Mouse (Mus musculus) heart, postnatal 4 days (tissue): ENCODE measurements around the gene Mvb12b. TPM values are rescaled to one million over a fixed set of nuclear protein-coding genes. Genes with fewer than 3 reads are reported as not detected.
A peak's percentile ranks its signal among the peaks of the same experiment; 100 is the strongest.

ENCODE experiments used
- DNase-seq: peaks from one replicate; pipeline ENCODE4 v3.0.0; 2021
- total RNA-seq, 2 experiments: library from RNA; stranded (reverse); gene quantifications; 2 replicates each; pipeline ENCODE4 v1.2.3; 2021

Gene Mvb12b
- total RNA-seq, 2 experiments from 2014 or later, result 28.1 to 29.3 TPM

DNA sequence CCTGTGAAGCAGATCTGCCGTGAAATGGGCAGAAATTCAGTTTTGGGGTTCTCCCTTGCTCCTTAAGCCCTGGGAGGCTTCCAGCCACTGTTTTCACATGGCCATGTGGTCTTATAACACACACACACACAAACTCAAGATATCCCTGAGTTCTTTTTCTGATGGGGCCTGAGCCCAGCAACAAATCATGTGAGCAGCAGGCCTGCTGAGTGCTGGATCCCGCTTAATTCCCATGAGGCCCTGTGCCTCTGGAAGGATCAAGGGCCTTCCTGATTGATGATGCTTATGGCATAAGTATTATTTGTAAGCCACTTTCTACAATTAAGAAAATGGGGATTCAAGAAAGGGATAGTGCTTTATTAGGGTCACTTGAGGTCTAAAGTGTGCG, 2.5 kb downstream of the Mvb12b start:
- DNase-seq, result no peak

DNA sequence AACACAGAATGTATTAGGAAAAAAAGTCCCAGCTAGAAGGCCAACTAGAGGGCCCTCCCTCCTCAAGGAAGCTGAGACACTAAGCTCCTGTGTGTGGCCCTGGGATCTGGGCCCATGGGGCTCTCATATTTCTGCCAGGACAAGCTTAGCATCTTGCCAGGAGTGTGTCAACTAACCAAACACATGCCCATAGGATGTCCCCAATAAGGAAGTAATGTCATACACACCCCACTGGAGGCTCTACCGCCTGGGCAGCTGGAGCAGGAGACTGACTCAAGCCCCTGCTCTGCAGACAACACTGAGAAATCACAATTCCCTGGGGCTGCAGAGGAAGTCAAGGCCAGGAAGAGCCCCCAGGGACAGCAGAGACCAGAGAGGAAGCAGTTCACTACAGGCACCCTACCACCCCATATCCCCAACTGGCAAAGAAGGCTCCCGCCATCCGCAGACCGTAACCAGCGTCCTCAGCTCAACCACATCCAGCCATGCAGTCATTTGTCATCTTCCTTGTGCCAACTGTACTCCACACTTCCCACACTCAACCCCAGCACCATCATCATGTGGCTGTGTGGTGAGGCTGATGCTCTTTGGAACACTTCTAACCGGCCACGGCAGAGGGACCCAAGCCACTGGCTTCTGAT, 3.0 kb downstream of the Mvb12b start:
- DNase-seq, result peak; percentile 27

DNA sequence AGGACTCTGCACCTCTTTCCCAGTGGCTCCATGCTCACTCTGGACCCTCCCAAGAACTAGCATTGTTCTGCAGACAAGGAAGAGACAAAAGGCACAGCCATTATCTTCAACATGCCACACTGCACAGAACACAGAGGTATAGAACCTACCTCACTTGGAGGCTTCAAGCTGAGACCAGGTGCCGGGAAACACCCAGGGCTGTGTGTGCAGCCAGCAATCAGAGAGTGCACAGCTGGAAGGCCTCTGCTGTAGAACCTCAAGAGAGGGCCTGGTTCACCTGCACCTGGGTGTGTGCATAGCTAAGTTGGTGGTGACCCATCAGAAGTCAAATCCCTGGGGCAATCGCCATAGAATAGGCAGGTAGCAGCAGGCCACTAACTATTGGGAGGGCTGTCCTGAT, 8.5 kb downstream of the Mvb12b start:
- no peak for DNase-seq

DNA sequence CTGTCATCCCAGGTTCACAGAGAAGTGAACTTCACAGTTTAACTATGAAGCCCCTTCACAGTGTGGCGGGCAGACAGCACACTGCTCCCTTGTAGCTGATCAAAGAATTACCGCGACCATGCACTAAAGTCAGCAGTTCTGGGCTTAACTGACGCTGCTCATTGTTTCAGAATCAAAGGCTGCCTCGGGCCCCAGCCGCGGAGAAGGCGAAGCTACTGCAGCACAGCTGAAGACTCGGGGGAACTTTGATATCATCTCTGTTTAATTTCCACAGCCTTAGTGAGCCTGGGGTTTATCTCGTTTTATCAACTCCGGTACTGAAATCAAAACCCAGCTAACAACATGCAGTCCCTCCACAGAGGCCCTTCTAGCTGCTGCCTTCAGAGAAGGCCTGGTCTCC, 9.3 kb downstream of the Mvb12b start:
- DNase-seq, result no peak

DNA sequence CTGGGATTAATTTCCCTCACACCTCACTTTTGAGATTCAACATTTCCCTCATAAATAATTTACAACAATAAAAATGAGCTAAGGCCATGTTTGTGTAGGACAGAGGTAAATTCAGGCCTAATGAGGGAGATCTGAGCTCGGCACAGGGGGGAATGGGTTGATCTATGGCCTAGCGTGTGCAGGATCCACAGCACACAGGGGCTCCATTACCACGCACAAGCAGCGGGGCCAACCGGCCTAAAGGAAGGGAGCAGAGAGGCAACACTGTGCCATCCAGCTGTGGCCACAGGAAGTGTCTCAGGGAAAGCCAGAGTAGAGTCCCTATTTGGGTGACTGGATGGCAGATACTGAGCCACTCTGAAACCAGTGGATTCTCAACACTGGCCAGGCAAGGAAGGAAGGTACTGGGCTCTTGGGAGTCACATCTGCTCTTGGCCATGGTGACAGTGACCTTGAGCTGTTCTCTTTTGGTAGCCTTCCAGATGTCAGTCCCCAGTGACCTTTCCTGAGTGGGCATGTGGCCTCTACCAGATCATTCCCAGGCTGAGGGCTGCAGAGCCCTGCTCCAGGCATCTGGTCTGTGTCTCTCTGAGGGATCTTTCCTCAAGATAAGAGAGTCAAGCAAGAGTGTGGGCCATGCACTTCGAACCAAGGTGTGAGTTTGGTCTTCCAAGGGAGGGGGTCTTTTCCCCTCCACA, 9.9 kb downstream of the Mvb12b start:
- DNase-seq, result no peak

DNA sequence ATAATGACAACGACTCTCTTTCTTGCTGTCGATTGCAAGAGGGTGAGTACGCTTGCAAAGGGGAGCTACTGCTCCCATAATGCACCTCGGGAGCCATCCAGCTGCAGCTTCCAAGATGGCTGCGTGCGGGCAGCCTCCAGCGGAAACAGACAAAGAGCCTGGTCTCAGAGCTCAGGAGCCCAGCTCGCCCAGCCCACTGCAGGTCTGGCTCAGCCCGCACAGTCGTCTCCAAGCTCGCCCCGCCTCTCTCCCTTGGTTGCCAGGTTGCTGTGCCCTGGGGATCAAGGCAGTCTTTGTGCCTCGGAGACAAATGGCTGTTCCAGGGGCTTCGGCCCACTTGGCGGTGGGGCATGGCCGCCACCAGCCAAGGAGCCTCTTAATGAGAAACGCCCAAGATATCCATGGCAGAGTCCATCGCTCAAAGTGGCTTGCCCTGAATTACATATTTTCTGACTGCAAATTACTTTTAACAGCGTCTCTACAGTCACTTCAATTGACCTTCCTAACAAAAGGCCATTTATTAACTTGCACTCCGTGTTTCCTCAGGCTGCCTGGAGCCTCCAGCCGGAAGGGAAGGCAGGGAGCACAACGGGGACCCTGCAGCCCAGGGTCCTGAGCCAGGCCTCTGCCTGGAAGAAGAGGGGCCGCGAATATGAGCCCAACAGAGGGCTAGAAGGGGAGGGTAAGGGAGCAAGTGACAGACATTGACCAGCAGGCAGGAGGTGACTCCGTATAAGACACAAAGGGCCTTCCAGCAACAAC, 11.0 kb downstream of the Mvb12b start:
- DNase-seq, result peak; percentile 45

DNA sequence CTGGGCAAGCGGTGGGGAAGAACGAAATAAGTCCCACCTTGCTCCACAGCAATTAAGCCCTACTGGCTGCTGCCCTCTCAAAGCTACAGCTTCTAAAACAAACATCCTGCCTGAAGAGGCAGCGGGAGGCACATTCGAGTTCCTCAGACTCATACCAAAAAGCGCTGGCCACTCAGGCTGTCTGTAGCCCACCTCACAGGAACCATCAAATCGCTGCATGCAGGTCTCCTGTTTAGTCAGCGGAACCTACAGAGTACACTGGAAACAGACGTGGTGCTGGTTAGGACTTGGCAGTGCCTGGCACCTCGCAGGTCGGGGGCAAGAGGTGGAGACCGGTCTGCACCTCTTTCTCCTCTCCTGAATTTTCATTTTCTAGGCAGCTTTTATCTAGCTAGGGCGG, 12.2 kb downstream of the Mvb12b start:
- no peak for DNase-seq

DNA sequence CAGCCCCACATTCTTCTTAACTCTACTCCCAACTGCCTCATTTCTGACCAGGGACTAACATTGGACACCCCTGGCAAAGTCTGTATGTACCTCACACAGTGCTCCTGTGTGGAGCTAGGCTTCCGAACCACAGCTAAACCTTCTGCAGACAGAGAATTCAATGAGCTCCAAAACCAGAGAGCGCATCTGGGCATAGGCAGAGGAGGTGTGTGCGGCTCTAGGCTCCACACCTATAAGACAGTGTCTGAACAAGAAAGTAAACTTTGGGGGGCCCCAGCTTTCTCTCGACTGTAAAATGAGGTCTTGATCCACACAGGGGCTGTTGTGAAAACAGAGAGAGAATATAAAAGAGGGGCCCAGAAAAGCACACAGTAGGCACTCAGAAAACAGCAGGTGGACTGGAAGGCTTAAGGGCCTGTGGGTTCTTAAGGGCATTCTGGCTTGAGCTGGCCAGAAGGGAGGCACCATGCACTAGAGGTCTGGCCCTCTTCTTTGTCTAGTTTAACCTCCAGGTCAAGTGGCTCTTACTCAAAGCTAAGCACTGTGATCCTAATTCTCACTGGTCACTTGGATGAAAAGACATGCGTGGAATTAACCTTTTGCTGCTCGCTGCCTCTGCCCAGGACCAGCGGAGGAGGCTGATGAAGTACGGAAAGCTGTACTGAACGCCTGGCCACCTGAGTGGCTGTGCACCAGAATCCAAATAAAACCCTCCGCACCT, 12.7 kb downstream of the Mvb12b start:
- DNase-seq, result no peak

DNA sequence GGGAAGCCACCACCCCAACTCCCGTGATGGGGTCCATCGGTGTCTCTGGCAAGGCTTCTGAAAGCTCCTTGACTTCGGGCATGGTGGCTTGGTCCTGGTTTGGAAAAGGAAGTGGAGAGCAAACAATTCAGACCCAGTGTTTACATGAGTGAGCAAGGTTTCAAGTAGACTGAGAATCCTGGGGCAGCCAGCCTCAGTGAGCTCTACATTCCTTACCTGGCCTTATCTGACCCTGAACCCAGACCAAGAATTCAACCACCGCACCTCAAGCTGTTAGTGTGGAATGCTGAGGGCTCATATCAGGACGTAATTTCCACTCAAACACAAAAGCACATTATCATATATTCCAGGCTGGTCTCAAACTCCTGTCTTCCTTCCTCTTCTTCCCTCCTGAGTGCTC, 13.4 kb downstream of the Mvb12b start:
- DNase-seq, result no peak

DNA sequence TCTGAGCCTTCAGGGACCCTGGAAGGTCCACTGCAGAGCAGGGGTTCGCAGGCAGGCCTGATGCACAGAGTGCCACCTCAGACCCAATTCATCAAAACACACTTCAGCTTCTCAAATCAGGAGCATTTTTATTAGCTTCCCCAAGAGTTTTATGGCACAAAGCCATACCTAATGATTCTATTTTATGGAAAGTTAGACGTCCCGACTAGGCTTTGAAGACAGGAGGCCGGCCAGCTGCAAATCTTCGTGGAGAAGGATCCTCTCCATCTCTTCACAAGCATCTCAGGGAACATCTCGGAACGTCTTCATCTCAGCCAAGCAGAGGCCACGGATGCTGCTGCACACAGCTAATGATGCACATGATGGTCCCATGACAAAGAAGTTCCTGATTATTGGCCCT, 14.2 kb downstream of the Mvb12b start:
- DNase-seq, result no peak

DNA sequence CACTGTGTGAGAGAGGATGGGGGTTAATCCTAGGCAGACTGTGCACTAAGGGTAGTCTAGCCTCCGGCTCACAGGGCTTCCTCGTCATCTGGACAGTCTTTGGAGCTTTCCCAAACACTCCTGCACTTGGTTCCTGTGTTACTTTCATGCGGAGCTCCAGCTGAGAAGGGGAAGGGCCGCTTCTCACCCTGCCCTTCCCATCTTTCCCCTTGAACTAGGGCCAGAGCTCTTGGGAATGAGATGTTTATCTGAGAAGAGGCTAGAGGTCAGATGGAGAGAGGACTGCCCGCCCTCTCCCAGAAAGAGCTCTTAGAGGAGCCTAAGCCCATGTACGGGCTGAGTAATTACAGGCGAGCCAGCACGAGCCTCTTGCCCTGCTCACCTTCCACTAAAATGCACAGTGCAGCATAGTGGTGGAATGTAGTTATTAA, 14.9 kb downstream of the Mvb12b start:
- no peak for DNase-seq

DNA sequence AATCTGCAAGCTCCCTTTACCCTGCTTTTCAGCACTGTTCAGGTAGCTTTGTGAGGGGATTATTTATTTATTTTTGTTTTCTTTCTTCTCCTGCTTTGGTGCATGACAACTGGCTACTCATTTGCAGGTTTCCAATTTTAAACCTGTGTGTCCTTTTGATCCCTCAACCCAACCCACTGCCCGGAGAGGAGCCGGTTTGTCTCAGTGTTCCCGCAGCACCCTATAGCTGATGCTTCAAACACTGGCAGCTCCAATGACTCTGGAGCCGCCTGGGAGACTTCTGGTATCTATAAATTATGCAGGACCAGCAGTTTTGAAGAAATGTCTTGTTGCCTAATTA, 16.6 kb downstream of the Mvb12b start:
- no peak for DNase-seq

DNA sequence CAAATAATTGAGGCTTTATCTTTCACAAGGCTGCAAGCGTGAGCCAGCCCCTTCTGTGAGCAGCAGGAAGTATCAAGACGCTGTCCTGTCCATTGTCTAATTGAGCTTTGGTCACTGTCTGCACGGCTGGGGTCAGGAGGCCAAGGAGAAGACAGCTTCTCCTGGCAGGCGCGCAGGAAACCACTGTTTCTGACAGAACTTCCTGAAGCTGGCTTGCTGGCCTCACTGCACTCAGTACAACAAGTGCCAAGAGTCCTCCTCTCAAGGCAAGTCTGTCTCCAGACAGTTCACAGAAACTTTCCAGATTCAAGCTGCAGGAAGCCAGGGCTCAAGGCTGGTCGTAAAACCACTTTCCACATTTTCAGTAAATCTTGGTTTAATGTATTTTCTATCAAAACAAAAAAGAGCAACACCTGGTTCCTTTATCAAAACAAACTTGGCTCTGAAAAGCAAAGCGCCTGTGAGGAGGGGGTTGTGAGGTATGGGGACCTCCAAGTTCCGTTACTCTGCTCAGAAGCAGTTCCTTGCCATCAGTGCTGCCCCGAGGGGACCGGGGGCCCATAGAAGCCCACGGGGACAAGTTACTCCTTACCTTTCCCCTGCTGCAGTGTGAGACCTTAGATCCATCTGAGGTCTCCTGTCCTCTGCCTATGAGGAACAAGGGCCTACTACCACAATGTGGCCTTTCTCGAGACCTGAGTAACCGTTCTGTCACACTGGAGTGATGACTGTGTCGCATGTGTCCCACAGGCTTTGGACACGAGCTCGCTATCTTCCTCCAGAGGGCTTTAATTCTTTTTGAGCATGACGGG, 17.2 kb downstream of the Mvb12b start:
- peak; percentile 73 for DNase-seq

DNA sequence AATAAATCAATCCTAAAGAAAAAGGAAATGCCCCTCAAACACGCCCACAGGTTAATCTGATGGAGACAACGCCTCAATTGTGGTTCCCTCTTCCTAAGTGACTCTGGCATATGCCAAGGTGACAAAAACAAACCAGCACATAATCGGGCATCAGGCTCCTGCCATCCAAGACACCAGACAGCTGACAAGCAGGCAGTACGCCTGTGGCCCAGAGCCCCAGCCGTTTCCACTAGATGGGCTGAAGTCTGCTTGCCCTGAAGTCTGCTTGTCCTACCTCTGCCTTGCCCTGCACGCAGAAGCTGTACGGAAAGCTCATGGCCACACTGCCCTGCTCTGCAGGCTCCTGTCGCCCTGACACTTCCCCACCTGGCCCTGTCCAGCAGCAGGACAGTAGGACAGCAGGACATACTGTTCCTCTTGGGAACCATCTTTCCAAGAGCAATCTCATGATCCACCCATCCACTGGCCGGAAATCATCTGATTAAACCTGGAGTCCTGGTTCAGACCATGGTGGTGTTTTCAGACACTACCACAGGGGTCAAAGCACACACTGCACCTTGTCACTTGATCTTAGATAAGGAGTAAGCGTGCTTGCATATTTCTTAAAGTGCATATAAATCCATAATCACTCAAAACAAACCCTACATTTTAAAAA, 17.9 kb downstream of the Mvb12b start:
- no peak for DNase-seq

DNA sequence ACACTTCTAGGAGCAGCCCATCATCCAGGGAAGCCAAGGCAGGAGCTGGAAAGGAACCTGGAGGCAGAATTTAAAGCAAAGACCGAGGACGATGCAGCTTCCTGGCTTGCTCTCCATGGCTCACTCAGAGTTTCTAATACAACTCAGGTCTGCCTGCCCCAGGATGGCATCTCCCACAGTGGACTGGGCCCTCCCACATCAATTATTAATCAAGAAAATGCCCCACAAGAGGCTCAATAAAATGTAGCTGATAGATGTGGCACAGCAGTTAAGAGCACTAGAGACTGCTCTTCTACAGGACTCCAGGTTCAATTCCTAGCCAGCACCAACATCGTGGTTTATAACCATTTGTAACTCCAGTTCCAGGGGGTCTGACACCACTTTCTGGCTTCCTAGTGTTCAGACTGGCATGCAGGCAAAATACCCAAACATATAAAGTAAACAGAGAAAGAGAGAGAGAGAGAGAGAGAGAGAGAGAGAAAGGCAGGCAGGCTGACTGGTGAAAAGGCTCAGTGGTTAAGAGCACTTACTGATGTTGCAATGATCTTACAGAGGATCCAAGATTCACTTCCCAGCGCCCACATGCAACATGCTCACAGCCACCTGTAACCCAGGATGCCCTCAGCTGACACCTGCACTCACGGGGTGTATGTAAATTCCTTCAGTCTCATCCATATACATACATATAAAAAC, 18.6 kb downstream of the Mvb12b start:
- no peak for DNase-seq

DNA sequence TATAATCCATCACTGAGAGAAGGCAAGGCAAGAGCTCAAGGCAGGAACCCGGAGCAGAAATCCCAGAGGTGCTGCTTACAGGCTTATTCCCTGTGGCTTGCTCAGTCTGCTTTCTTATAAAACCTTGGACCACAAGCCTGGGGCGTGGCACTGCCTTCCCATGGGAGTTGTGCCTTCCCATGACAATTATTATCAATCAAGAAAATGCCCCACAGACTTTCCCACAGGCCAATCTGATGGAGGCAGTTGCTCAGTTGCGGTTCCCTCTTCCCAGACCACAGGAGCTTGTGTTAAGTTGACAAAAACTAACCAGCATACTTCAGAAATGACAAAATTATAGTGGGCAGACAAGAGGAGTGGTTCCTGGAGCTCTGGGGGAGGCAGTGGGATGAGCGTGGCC, 19.4 kb downstream of the Mvb12b start:
- no peak for DNase-seq

DNA sequence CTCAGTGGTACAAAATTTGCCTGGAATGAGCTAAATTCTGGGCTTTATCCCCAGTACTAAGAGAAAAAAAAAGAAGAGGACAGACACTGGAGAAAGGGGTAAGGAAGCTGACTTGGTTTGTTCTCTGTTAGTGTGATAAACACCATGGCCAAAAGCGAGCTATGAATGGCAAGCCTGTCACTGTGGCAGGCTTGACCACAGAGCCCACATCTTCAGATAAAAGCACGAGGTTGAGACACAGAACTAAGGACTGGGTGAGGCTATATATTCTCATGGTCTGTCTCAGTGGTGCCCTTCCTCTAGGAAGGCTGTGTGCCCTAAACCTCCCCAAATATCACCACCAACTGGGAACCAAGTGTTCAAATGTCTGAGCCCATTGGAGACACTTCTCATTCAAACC, 31.0 kb downstream of the Mvb12b start:
- no peak for DNase-seq

DNA sequence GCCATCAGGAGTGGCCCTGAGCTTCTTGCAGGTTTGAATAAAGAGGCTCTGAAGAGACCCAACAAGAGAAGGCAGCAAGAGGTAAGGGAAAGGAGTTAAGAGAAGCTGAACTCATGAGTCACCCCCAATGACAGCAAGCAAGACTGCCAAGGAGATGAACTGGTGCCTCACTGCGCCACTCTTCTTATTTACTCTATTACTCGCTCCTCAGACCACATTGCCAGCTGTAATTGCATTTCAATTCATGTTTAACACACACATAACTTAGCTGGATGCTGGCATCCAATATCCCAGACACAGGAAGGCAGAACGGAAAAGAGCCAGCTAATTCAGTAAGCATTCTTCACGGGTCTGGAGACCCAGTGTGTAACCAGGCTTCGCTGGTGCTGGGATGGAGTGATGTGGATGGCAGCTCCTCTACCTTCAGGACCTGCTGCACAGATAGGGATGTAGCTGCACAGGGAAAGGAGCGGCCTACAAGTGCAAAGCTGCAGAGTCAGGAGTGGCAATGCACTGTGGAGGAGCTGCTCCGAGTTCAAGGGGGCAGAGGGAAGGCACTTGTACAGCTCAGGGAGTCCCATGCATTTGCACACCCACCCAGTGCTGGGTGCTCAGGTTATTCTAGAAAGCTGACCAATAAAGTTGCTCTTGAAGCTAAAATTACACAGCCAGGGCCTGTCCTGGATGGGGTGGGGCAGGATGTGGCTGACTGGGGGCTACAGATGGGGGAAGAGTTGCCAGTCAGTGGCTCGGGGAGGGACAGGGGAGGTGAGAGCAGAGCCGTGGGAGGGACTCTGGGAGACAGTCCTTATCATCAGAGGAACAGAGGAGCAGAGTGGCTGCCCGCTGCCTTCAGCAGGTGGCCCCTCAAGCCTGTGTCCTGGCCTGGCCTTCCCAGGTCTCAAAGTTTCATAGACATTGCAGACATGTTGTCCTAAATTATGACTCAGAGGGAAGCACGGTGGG, 34.5 kb downstream of the Mvb12b start:
- DNase-seq, result no peak

DNA sequence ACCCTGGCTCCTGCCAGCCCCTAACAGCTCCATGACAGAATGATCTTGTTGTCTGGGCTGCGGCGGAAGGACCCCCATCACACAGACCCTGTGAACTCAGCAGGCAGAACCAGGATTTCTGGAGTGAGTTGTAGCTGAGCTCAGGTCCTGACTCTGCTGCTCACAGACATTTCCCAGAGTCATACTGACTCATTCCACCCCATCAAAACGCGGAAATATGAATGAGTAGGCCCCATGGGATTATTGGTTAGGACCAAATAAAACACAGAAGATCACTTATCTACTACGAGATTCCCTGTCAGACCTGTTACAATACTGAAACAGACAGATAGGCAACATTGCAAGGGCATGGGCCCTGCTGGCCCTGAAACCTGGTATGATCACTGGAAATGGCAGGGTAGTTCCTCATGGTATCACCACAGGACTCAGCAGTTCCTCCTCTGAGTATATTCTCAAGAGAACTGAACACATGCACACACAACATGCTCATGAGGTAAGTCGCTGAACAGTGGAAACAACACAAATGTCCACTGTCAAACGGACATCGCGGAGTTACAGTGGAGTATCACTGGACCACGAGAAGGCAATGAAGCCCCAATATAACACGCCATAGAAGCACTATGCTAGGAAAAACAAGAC, 40.4 kb downstream of the Mvb12b start:
- DNase-seq, result no peak
